7 mouse cellular contexts compared by ENCODE assay signal in genomic region chr5:113871903-113872548, GRCm38 (mm10). TPM values are rescaled to one million over a fixed set of nuclear protein-coding genes. Genes with fewer than 3 reads are reported as not detected.
DNase-seq lines count a peak whose midpoint lies in the region; ATAC-seq lines count a peak whose summit lies in the region.

No protein-coding gene starts in this region.

- H3K9me3 ChIP-seq in neural tube, embryonic 11.5 days (ENCODE audit: control insufficient read depth, low read length), result no peaks in the 10 kb centered on the region
- no peaks in the 10 kb centered on the region for H3K9me3 ChIP-seq in forebrain, embryonic 12.5 days
- no peaks in the 10 kb centered on the region for H3K9me3 ChIP-seq in limb, embryonic 10.5 days (replicated peaks)

- no peak overlapping the region for H3K4me2 ChIP-seq in neural tube, embryonic 11.5 days (ENCODE audit: low read depth)
- 0 out of 2 replicates have a peak overlapping the region, but pooled peaks have one; percentile 43 for H3K4me2 ChIP-seq in forebrain, embryonic 12.5 days

- H3K27me3 ChIP-seq in neural tube, embryonic 11.5 days (ENCODE audit: control insufficient read depth, insufficient read depth, low read length), result no peaks in the 10 kb centered on the region
- no peaks in the 10 kb centered on the region for H3K27me3 ChIP-seq in forebrain, embryonic 12.5 days
- H3K27me3 ChIP-seq in limb, embryonic 10.5 days (ENCODE audit: low read depth, poor library complexity, severe bottlenecking), result no peaks in the 10 kb centered on the region

- no peak overlapping the region for H3K4me3 ChIP-seq in neural tube, embryonic 11.5 days (ENCODE audit: low read depth, low read length)
- no peak overlapping the region for H3K4me3 ChIP-seq in forebrain, embryonic 12.5 days (replicated peaks)
- H3K4me3 ChIP-seq in limb, embryonic 10.5 days, result no peak overlapping the region

- no peaks in the 10 kb centered on the region for H3K36me3 ChIP-seq in neural tube, embryonic 11.5 days (ENCODE audit: control insufficient read depth, insufficient read depth, low read length)
- peaks cover 18% of the 10 kb centered on the region for H3K36me3 ChIP-seq in forebrain, embryonic 12.5 days (replicated peaks)
- peaks cover 24% of the 10 kb centered on the region for H3K36me3 ChIP-seq in limb, embryonic 10.5 days

- ATAC-seq in neural tube, embryonic 11.5 days (ENCODE audit: insufficient read depth, low FRiP score, low TSS enrichment), result no peak
- 0 out of 2 replicates have a peak, but pooled peaks have one; percentile 0 for ATAC-seq in forebrain, embryonic 12.5 days (ENCODE audit: low FRiP score)
- ATAC-seq in monocyte, adult 5-6 weeks (replicated peaks; ENCODE audit: insufficient number of reproducible peaks, low FRiP score, low TSS enrichment, poor library complexity, severe bottlenecking), result peak; percentile 53

- WGBS in neural tube, embryonic 11.5 days, result 70% methylated on average over 7 of the region's 7 CpGs
- WGBS in forebrain, embryonic 12.5 days, result 74% methylated on average over 7 of the region's 7 CpGs
- 82% methylated on average over 7 of the region's 7 CpGs for WGBS in limb, embryonic 10.5 days

- peaks cover 65% of the 10 kb centered on the region for H3K4me1 ChIP-seq in neural tube, embryonic 11.5 days (ENCODE audit: control insufficient read depth, insufficient read depth, low read length)
- peaks cover 90% of the 10 kb centered on the region for H3K4me1 ChIP-seq in forebrain, embryonic 12.5 days
- peaks cover 81% of the 10 kb centered on the region for H3K4me1 ChIP-seq in limb, embryonic 10.5 days

- peak overlapping the region; percentile 51 for H3K9ac ChIP-seq in neural tube, embryonic 11.5 days (ENCODE audit: low read length)
- H3K9ac ChIP-seq in forebrain, embryonic 12.5 days, result peak overlapping the region; percentile 27

- H3K27ac ChIP-seq in neural tube, embryonic 11.5 days (ENCODE audit: low read depth, low read length), result peak overlapping the region; percentile 100
- H3K27ac ChIP-seq in forebrain, embryonic 12.5 days, result peak overlapping the region; percentile 100
- peak overlapping the region; percentile 88 for H3K27ac ChIP-seq in limb, embryonic 10.5 days

- peak; percentile 41 for DNase-seq in neural tube, embryonic 11.5 days (ENCODE audit: low spot score)
- no peak for DNase-seq in neural tube, embryonic 10.5 days (ENCODE audit: extremely low spot score, low spot score)
- no peak for DNase-seq in limb, embryonic 10.5 days (ENCODE audit: low spot score)
- DNase-seq in gastrocnemius, postnatal 4 days (ENCODE audit: low spot score in 2 of 2), result no peak
- no peak for DNase-seq in cerebellum, adult 9-11 months

RNA-seq across cellular contexts. Expression of gene Coro1c, which starts 36.5 kb away (rescaled TPM):
- polyA plus RNA-seq in neural tube, embryonic 11.5 days (2014; fragmentation: Nextera tagmentation; extraction: Ambion mirVana), result 256 and 297 TPM in 2 replicates
- 256 and 277 TPM in 2 replicates for polyA plus RNA-seq in forebrain, embryonic 12.5 days (2016; fragmentation: Nextera tagmentation; extraction: Ambion mirVana)
- 129 and 139 TPM in 2 replicates for polyA plus RNA-seq in limb, embryonic 10.5 days (2016; fragmentation: Nextera tagmentation; extraction: Ambion mirVana)
- total RNA-seq in monocyte, adult 5-6 weeks (2017), result 129 to 177 TPM (median 136 TPM) in 3 replicates
- total RNA-seq in gastrocnemius, postnatal 4 days (2021), result 10 to 100 TPM; 70.4 to 84.2 TPM

RNA-seq across cellular contexts. Expression of gene Selplg, which starts 39.6 kb away (rescaled TPM):
- 1.7 and 2.8 TPM in 2 replicates for polyA plus RNA-seq in neural tube, embryonic 11.5 days (2014; fragmentation: Nextera tagmentation; extraction: Ambion mirVana)
- polyA plus RNA-seq in forebrain, embryonic 12.5 days (2016; fragmentation: Nextera tagmentation; extraction: Ambion mirVana), result 0.82 and 0.88 TPM in 2 replicates
- polyA plus RNA-seq in limb, embryonic 10.5 days (2016; fragmentation: Nextera tagmentation; extraction: Ambion mirVana), result 0.60 and 0.80 TPM in 2 replicates
- total RNA-seq in monocyte, adult 5-6 weeks (2017), result 212 to 415 TPM (median 221 TPM) in 3 replicates
- total RNA-seq in gastrocnemius, postnatal 4 days (2021), result 1 to 10 TPM; 3.0 to 3.1 TPM
